Mouse (Mus musculus) heart, postnatal 0 days (tissue): ENCODE results near the gene Plcl1.

Source experiments
- CTCF ChIP-seq: IDR thresholded peaks from 2 replicates; pipeline ENCODE4 v1.5.1; 2016; ENCODE audit warnings: antibody characterized with exemption, control low read depth, low read depth
- EP300 ChIP-seq: IDR thresholded peaks from 2 replicates; pipeline ENCODE4 v1.6.1; 2016; ENCODE audit warnings: antibody characterized with exemption, low read depth

DNA sequence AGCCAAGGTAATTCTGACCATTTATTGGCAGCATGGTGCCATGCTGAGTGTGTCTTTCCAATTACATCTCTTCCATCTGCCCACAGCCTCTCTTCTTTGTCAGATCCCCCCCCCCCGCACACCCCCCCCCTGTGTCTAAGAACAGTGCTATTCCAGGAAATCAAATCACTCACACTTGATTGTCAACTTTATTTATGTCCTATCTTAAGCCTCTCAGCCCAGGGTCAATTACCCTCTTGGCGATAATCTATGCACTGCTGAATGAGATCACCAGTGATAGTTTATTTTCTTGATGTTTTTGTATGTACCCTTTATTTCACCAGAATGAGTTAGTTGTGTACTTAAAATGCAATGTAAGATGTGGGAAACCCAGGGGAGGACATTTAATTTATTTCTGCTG lies 176.0 kb downstream of the Plcl1 start:
- no peak for TF ChIP-seq CTCF
- no peak for TF ChIP-seq EP300
